Mouse (Mus musculus) cerebellum, adult 11 months (tissue): Measurements from ENCODE around the gene Exosc1.
"Not testable (repeated sequence)": the region's sequence is repeated elsewhere in the genome, so short reads cannot be mapped to it uniquely, and the experiment has no call there.

Experiments
- DNase-seq: peaks from one replicate; pipeline ENCODE4 v3.0.0; 2022

Gene Exosc1

DNA sequence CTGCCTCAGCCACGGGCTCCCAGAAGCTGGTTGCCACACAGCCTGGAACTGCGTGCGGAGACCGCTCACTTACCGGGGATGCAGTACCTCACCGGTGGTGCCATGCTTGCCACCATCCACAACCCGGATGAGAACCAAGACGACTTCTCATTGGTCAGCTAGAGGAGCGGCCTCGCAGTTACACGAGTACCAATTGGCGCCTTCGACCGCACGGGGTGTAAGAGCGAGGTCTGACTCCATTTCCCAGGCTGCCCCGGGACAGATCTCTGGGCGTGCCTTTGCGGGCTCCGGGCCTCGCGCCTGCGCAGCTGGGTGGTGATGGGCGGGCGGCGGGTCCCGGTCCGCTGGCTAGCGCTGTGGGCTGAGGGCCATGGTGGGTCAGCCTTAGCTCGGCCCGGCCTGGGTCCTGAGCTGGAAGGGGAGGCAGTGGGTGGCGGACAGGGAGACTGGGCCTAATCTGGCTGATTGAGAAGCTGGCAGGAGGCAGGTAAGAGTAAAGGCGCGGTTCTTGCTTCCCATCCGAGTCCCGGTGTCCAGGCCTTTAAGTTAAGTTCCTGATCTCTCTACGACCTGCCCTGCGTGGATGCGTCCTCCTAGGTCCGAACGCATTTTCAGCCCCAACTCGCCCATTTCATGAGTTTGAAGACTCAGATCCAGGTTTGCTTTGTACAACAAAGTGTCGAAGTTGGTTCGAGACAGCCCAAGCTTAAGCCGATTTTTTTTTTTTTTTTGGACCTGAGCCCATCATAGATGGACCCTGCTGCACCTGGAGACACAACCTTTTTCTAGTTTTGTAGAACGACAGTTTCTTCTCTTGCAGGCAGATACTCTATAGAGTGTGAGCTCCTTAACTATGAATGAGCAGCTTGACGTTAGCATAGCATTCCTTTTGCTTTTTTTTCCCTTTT, at the start of gene Exosc1, which contains the start of gene Zdhhc16:
Gene Exosc1 (minus strand): TSS at position 245 of the 908 bp plus-strand sequence.
Gene Zdhhc16 (plus strand): TSS at position 302 of the 908 bp plus-strand sequence.
- peak; percentile 97 for DNase-seq

DNA sequence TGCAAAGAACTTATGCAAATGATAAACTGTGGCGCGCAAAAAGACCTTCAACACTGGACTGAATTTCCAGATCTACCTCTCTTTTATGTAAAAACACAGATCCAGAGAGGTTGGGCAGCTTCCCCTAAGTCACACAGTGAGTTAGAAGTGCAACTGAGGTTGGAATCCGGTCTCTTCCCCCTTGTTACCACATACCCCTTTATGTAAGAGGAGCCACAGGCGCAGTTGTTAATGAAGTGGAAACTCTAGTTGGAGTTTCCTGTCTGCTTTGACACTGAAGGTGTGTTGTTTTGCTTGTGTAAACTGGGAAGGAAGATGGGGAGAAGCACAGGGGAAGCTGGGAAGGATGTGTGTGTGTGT, 49.5 kb upstream of the Exosc1 start:
- DNase-seq, result no peak

DNA sequence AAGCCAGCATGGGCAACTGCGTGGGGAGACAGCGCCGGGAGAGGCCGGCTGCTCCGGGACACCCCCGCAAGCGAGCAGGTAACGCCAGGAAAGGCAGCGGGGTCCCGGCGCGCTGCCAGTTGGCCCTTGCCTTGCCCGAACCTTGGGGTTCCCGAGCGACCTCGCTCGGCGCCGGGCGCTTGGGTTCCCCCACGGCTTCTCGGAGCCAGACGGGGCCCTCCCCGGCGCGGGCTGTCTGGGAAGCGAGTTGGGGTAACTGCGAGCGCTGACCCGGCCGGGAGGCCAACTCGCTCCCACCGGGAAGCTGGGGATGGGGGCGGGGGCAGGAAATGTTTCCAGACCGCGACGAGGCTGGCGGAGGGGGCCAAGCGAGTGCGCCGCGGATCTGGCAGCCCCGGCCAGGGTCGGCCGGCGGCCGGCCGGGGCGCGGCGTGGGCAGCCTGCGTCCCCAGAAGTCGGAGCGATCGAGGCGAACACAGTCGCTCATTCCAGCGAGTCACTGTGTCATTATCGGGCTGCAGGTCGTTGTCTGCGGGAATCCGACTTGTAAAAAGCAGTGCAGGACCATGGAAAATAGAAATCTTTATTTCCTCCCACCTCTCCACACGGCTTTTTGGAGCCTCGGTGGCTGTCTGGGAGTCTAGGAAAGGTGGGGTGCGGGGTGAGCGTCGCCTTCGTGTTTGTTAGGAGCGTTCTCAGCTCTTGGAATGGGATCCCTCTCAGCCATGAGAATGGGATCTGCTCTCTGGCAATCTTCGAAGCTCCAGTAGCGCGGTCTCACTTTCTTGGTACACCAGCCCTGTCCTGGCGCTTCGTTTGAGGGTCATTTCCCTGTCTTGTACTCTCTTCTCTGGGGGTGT, 48.9 kb upstream of the Exosc1 start:
- peak; percentile 75 for DNase-seq

DNA sequence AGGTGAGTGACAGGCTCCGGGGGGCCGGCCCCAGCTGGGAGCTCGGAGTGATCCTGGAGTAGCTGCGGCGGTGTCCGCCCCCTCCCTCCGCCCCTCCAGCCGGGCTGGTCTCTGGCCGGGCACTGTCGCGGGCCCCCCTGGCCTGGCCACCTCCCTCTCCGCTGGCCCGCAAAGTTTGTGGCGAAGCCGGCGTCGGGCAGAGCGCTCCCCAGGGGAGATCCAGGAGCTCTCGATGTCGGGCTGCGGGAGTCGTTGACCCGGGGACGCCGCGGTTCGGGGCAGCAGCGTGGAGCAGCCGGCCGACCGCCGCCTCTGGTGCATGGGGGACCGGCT, 48.3 kb upstream of the Exosc1 start, which contains the start of gene Ubtd1:
Gene Ubtd1 (plus strand): TSS at position 169 of the 333 bp plus-strand sequence.
- DNase-seq, result no peak

DNA sequence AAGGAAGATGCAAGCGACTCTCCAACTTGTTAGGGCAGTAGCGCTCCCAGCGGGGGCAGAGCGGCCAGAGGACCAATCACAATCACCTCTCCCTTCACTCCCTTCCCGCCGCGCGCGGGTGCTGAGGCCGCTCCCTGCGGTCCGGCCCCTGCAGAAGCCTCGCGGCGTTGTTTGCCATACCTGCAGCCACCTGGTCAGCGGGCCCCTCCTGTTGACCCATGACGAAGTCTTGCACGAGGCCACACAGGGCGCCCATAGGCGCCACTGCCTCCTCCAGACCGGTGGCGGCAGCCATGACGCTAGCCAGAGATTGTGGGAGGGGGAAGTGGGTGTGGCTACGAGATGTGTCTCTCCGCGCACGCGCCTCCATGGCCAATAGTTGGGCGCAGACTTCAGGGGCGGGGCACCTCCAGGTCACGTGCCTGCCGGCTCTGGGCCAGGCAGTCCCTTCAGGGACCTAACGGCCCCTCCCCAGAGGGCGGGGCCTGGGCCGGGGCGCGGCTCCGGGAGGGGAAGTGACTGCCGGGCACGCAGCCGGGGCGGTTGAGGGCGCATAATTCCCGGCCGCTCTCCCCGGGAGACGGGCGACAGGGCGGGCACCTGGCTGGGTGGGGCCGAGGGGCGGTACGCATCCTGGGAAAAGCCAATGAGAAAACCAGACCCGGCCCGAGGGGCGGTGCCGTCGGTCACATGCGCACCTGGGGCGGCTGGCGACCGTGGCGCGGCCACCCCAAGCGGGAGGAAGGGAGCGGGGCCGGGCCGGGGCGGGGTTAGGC, 47.8 kb upstream of the Exosc1 start, which contains the start of gene Mms19:
Gene Mms19 (minus strand): TSS at position 339 of the 776 bp plus-strand sequence.
- peak; percentile 99 for DNase-seq

DNA sequence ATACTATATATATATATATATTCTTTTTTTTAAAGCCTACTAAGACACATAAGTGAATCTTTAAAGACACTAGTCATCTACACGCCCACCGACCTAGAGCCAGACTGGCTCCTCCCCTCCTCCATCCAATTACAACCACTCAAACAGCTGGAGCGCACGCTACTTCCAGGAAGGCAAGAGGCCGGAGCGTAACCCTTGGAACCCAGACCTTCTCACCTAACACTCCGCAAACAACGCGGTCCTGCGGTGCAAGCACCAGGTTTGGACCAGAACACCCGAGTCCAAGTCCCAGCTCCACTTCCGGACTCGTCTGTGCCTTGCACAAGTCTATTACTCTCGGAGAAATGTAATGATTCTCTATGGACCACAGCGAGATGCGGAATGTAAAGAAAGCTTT, 47.2 kb upstream of the Exosc1 start:
- DNase-seq, result no peak

DNA sequence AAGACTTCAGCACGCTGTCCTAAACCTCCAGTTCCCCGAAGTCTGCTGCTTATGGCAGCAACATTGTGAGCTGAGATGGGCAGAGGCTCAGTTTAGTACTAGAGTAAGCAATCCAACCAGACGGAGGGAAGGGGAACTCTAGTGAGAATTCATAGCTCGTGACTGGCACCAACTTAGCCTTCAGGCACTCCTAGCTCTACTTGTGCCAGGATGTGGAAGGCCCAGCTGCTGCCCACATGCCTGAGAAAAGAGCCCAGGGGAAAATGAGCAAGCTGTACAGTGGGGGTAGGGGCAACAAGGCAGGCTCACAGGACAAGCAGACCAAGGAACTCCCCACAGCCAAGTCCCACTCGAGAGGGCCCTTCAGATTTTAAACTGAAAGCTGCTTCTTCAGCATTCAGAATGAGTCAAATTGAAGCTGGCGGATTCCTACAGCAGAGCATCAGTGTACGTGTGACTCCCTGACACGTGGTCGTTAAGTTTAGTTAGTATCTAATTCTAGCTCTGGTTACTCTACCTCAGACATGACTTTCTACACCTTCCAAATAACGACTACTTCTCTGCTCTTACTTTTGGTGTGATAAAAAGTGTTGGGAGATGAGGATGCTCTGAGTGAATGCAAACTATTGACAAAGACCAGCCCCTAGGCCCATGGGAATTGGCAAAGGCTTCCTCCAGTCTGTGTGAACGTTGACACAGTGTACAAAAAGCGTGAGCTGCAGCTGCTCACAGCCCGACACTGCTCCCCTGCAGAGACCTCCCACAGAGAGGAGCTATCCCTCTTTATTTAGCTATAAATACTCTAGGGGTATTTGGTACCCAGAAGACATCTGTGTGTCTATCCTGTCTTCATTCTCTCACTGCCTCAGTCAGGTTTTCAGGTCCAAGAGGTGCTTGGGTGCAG, 40.9 kb upstream of the Exosc1 start:
- no peak for DNase-seq

DNA sequence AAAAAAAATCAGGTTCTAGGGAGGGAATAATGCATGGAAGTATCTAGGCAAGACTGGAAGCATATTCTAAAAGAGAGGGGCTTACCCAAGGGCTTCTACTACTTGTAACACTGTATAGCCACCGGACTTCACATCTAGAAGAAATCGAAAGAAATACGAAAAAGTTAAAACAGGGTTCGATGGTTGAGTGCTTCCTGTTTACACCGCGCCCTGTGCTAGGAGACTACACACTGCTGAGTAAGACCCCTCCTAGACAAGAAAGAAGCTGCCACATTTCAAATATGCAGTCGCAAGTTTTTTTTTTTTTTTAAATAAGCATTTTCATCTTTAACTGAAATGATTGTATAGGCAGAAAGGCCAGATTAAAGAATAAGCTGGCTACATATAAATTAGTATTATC, 36.4 kb upstream of the Exosc1 start:
- no peak for DNase-seq

DNA sequence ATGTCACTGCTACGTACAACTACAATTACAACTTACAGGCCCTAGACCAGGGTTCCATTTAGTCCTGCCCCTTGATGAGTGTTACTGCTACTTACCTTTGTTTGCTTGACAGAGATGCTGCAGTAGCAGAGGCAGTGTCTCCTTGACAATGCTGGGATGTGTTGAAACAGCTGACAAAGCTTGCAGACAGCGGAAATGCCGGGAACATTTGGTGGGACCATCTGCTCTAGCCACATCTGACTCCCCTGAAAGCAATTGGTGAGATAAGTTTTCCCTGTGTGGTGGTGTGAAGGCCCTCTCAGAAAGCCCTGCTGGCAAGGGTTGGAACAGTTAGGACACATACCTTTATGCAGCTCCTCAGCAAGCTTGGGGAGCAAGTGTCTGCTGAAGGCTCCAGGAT, 20.4 kb upstream of the Exosc1 start:
- no peak for DNase-seq

DNA sequence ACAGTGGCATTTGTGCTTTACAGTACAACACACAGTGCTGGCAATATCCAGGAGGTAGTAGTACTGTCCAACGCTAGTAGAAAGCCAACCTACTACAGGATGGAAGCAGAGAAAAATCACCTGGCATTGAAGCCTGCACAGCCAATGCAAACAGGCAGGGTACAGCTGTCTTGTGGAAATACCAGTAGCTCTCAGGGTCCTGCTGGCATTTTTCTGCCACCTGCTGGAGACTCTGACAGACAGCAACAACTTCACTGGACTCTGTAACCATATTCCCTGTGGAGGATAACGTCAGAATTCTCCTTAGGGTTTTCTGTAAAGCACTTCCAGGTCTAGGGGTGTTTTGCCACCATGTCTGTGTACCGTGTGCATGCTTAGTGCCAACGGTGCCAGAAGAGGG, 19.1 kb upstream of the Exosc1 start:
- DNase-seq, result no peak

DNA sequence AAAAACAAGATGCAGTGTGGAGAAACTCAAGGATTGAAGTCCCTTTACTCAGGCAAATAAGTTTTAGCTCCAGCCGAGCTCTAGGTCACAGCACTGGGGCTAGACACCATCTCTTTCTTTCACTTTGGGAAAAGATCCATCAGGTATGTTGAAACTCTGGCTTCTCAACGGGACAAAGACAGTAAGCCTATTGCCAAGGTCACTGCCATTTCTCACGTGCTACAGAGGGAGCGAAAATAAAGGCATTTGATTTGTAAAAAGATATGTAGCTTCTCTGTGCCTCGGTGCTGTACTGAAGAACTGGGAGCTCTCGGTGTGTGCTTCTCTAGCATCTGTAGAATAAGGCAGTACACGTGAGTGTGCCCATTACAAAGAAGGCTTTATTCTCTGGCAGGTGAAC, 10.6 kb upstream of the Exosc1 start:
- no peak for DNase-seq

DNA sequence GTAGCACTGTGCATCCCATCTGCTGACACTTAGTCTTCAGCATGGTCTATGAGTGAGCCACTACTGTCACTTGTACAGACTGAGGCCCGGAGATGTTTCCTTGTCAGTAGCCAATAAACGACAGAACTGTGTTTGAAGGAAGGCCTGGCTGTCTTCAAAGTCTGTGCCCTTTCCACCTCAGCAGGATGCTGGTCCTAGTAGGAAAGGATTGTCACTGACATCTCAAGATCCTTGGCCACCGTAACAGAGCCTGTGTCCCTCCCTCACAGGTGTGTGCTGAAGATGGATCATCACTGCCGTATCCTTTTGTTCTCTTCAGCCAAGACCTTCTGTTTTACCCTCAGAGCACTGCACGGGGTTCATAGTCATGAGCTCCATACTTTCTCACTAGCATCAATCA, 5.3 kb upstream of the Exosc1 start:
- no peak for DNase-seq

DNA sequence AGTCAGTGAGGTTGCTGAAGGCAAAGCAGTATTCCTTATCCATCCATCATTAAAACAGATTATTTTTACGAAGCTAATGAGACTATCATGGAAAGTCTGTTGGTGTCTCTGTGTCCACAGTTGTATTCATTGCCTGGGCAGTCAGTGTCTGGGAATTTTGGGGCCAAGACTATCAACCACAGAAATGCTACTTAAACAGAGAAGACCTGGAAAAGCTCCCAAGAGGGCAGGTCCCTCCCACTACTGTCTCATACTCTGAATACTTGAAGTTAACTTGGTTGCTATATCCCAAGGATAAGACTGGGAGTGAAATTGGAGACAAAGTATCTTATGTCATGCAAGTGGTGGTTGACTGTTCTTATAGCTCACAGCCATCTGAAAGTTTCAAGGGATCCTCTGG, 2.7 kb upstream of the Exosc1 start:
- DNase-seq, result no peak

DNA sequence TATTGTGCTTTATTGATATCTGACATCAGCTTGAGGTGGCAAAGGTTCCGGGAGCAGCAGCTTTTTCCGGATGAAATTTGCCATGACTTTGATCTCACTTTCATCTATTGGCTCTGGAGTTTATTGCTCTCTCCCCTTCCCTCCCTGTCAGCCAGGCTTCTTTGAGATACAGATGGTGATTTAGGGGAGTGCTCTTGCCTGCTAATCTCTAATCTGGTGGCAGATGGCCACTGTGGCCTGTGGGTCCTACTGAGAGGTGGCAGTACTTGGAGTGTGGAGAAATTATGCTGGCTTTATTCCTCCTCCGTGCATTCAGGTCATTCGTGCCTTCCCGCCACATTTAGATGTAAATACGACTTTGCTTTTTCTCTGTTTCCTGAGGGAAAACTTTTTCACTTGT, 901 bp upstream of the Exosc1 start:
- no peak for DNase-seq

DNA sequence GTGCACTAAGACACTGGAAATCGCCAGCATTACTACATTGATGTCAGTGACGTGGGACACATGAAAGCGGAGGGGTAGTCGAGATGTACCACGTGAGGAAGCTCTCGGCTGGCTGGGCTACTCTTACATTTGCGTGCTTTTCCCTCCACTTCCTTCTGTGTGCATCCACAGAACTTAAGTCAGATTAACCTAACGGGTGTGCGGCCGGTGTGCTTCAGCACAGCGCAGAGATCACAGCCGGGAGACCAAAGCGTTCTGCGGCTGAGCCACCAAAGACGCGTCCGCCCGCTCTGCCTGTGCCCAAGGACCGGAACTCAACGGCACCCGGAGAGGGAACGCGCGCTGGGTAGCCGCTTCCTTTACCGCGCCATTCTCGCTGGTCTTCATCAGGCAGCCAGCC, 537 bp downstream of the Exosc1 start:
- no peak for DNase-seq

DNA sequence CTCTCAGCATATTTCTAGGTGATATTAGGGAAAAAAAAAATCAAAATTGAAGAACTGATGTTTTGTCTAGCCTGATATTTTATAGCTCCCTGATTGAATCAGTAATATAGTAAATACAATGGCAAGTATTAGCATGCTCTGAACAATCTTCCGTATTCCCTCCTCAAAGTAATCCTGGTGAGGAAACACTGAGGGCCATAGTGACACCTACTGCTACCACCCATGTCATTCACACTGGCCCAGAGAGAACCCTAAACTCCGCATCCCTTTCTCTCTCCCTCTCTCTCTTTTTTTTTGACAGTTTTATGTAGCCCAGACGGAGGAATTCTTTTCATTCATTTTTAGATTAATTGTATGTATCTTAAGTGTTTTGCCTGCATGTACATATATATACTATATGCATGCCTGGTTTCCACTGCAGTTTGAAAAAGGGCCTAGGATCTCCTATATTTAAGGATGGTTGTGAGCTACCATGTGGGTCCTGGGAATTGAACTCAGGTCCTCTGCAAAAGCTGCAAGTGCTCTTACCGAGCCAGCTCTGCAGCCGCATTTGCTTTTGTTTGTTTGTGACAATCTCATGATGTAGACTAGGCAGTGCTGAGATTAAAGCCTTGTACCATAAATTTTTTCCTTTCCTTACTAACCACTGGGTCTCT, 12.7 kb downstream of the Exosc1 start:
- no peak for DNase-seq

DNA sequence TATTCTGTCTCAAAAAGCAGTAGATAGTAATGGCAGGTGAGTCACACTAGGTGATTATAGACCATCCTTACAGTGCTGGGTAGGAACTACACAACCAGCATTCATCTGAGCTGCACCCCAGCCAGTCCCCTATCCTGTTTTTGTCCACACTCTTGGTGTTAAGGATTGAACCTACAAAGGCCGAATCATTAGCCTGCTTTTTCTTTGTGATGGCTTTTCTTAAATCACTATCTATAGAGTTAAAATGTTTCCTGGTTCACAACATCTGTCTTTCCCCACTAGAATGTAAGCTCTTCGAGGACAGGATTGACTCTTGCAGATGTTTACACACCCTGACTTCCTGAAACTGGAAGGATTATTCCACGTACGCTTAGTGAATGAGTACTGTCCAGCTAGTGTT, 13.8 kb downstream of the Exosc1 start:
- DNase-seq, result no peak

DNA sequence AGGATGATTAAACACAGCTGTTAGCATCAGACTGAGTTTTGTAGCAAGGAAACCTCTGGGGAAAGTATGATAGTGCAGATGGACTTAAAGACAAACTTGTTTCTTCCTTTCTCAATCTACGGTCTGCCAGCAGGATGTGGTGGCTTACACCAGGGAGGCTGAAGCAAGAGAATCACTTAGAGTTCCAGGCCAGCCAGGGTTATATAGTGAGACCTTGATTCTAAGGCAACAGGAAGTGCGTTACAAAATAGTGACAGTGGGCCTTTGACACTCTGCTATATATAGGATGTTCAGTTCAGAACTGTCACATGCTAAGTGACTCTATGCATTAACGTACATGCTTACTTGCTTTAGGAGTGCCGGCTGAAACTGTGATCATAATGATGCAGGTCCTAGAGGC, 16.4 kb downstream of the Exosc1 start:
- DNase-seq, result no peak

DNA sequence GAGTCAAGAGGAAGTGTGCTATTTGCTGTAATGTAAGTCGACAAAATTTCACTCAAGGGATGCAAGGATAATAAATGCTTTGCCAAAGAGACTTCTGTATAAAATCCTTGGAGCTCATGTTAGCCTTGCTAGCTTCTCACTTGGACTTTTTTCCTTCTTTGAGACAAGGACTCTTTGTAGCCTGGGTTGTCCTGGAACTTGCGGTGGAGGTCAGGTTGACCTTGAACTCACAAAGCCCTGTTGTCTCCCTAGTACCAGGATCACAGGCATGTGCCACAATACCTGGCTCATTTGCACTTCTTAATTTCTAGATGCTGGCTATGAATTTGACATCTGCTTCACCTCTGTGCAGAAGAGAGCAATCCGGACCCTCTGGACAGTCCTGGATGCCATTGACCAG, 17.9 kb downstream of the Exosc1 start:
- DNase-seq, result no peak

DNA sequence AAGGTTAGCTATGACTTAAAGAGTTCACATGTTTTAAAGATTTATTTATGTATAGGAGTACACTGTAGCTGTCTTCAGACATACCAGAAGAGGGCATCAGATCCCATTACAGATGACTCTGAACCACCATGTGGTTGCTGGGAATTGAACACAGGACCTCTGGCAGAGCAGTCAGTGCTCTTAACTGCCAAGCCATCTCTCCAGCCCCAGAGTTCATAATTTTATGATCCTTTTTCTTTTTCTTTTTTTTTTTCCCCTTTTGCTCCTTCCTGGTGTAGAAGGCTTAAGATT, 18.7 kb downstream of the Exosc1 start:
- DNase-seq, result not testable (repeated sequence)

DNA sequence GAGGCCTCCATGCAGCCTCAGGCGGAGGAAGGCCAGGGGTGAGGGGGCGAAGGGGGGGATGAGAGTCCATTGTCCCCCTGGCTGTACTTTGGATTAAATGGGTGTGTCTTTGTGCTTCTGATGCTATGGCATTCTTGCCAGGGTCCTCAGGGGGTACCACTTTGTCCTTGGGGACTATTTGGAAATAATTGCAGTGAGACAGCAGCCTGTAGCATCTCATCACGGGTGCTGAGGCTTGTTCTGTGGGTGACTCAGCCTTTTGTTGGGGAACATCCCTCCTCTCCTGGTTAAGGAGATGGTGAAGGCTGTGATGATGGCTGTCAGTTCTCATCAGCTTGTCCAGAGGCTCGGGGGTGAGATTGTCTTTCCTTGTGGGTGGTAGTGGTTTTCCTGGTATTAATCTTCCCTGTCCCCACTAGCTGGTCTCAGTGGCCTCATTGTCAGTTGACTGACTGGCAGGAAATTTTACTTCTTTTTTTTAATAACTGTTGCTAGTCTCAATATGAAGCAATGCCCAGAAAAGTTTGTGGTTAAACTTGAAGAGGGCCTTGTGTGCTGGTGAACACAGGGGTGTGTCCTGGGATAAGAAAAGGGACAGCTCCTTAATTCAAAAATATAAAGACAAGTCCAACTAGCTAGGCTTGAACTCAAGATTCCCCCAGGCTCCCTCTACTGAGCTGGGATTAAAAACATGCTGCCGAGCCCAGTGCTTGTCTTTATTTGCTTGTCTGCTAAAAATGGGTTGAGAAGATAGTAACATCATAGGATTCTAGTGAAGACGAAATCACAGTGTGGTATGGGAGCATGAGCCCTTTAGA, 19.2 kb downstream of the Exosc1 start:
- no peak for DNase-seq
